Mouse (Mus musculus): ENCODE results near the gene St13. TPM values are rescaled to one million over a fixed set of nuclear protein-coding genes. Genes with fewer than 3 reads are reported as not detected.

St13 gene
- total RNA-seq, 2 experiments from 2014 or later: 174 to 179 TPM

DNA sequence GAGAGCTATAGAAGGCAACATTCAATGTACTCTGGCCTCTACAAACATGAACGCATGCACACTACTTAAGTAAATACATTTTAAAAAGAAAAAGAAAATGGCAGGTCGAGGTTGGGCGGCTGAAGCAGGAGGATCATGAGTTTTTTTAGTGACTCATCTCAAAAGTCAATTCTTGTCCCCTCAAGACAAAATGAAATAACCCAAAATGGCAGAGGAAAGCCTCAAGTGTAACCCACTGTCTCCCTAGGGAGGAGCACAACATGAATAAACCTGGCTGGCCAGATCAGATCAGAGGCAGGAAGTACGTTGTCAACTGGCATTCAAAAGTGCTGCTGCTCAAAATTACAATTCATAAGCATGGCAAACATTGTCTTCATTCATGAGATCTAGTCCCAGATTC is 67.4 kb downstream of the St13 start:
- no peak for DNase-seq (ENCODE audit: extremely low spot score in 1 of 2, low spot score in 2 of 2)
- intact Hi-C loops (cut with DNase I): no loop called here

GRCm38 (mm10) chr15:81330816-81331433 is 69.0 kb downstream of the St13 start:
- no peak for DNase-seq (ENCODE audit: extremely low spot score in 1 of 2, low spot score in 2 of 2)
- intact Hi-C loops (cut with DNase I): no loop called here

GRCm38 (mm10) chr15:81329721-81330369 is 70.0 kb downstream of the St13 start:
- intact Hi-C loops (cut with DNase I): no loop called here
- peak in 1 of 2 experiments; percentile 44 for DNase-seq (ENCODE audit: extremely low spot score in 1 of 2, low spot score in 2 of 2)

DNA sequence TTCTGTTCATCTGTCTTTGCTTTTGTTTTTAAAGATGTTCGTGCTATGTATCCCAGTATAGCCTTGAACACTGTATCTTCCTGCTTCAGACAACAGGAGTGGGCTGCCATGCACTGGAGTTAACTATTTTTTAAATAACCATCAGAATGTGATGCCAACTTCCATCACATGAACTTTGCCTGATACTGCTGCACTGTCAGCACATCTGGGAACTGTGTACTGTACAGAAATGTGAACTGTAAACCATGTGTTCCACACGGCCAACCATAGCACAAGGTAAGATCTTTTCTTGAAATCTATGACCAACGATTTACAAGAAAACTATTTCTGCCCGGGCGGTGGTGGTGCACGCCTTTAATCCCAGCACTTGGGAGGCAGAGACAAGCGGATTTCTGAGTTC is 72.4 kb downstream of the St13 start:
- no peak for DNase-seq (ENCODE audit: extremely low spot score in 1 of 2, low spot score in 2 of 2)
- intact Hi-C loops (cut with DNase I): no loop called here

- intact Hi-C loops (cut with DNase I): no loop called here
- no peak for DNase-seq (ENCODE audit: extremely low spot score in 1 of 2, low spot score in 2 of 2)
Measured at GRCm38 (mm10) chr15:81324979-81325378, 74.9 kb downstream of the St13 start.

DNA sequence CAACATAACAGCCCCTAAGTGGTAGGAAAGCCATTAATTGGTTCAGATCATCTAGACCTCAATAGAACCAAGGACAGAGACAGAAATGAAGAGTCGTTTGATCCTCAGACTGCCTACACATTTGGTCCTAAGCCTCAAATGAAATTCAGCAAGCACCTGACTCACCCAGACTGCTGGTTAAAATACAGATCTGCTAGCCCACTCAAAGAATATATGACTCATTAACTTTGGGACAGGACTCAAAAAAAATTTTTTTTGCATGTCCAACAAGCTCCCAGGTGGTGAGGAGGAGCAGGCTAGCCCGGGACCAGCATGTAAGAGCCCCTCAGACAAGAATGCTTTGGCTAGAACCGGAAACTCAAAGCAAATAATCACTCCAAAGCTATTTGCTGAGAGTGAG is 79.7 kb downstream of the St13 start:
- DNase-seq (ENCODE audit: extremely low spot score in 1 of 2, low spot score in 2 of 2): no peak

DNA sequence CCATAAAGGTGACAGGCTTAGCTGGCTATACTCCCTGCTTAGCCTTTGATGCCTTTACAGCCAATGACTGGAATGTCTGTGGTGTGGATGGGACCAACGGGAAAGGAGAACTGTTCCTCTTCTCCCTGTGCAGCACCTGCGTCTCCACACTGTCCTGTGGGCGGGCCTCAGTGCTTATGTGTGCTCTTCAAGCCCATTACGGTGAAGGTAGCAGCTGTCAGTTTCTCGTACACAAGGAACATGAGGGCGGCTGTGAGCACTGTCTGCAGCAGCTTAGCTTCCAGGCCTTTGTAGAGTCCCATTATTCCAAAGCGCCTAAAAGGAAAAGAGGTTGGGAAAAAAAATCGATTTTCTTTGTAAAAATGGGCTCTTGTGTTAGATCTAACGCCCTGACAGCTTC is 80.4 kb downstream of the St13 start:
- no peak for DNase-seq (ENCODE audit: extremely low spot score in 1 of 2, low spot score in 2 of 2)
- intact Hi-C loops (cut with DNase I): no loop called here

More for the DNA sequence above, 79.7 kb downstream of the St13 start:
- intact Hi-C loops (cut with DNase I): no loop called here

DNA sequence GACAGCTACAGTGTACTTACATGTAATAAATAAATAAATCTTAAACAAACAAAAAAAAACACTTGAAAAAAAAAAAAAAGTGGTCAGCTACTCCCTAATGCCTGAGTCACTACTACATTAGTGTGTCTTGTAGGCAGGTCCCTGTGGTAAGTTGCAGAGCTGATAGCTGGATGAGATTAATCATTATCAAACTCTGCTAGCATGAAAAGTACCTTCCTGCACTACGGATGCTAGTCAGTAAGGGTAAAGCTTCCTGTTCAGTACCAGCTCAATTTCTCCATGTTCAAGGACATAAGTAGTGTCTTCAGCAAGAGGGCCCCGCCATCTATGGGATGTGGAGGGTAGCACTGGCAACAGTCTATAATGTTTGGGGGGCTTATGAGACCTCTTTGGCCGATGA is 85.9 kb downstream of the St13 start:
- no peak for DNase-seq (ENCODE audit: extremely low spot score in 1 of 2, low spot score in 2 of 2)
- intact Hi-C loops (cut with DNase I): no loop called here

Other genes with a start within 250 kb of the St13 start
- 10 to 100 TPM; 43.7 to 47.8 TPM for gene Mrtfa, start 209.3 kb downstream of the St13 start, total RNA-seq (2021)
- 10 to 100 TPM; 12.9 to 16.9 TPM for gene Mchr1, start 164.6 kb downstream of the St13 start, total RNA-seq (2021)
- 10 to 100 TPM; 53.9 to 62.1 TPM for gene Slc25a17, start 39.3 kb downstream of the St13 start, total RNA-seq (2021)
- gene Xpnpep3, start 61 bp upstream of the St13 start, total RNA-seq (2021): 10 to 100 TPM; 10.1 to 11.6 TPM
- not detected for gene Dnajb7, start 8.2 kb upstream of the St13 start, total RNA-seq (2021)
- gene Rbx1, start 66.2 kb upstream of the St13 start, total RNA-seq (2021): 100 to 1,000 TPM; 140 TPM
- 10 to 100 TPM; 58.3 to 60.3 TPM for gene Ep300, start 185.3 kb upstream of the St13 start, total RNA-seq (2021)